Mouse (Mus musculus): Measurements from ENCODE around the gene Nop2. TPM values are rescaled to one million over a fixed set of nuclear protein-coding genes. Genes with fewer than 3 reads are reported as not detected.

The Nop2 gene
- polyA plus RNA-seq, 1 experiment from 2014 or later = 22.6 TPM

DNA sequence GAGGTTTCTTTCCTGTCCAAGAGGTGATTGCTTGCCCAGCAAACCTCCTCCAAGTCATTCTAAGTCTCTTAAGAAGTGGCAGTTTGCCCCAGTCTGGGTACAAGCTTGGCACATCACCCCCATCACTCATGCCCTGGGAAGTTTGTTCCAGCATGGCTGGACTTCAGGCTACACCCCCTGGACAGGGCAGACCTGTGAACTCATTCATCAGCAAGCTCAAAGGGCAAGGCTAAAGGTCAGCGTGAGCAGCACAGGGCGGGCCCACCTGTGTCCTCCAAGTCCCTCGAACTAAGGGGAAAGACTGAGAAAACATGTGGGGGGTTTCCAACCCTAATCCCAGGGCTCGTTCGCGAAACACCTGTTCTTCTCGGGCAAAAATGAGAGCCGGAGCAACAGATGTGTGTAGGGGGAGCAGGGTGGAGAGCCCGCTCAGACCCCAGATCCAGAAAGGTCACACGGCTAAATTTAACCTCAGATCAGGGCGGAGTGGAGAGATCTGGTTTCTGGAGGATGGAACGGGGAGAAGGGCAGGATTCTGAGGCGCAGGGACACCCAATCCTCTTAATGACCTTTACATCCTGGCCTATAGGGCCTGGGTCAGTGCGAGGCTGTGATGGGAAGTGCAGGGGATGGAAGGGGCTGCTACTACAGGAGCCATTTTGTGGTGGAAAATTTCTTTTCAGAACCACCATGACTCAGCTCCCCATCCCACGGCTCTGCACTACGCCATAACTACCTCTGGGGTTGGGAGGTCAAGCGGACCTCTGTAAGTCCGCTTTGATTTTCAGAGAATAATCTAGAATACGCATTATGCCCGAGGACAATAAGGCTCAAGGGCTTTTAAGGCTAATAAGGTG is 32.3 kb downstream of the Nop2 start:
- Histone ChIP-seq H3K27ac (ENCODE audit: low read depth, low read length) (peak overlapping the region; percentile 92), H3K4me2 (replicated peaks; ENCODE audit: low read depth) (peak overlapping the region; percentile 92), H3K4me1 (replicated peaks; ENCODE audit: control insufficient read depth, insufficient read depth, low read length) (peaks cover 12% of the 10 kb centered on the region; the same call in 1 of the 2 replicates), H3K27me3 (replicated peaks; ENCODE audit: control insufficient read depth, insufficient read depth, low read length) (no peaks in the 10 kb centered on the region), H3K36me3 (ENCODE audit: control insufficient read depth, insufficient read depth) (peaks cover 40% of the 10 kb centered on the region), H3K9me3 (ENCODE audit: control insufficient read depth) (no peaks in the 10 kb centered on the region), H3K9ac (ENCODE audit: low read depth, low read length) (peak overlapping the region; percentile 76), H3K4me3 (ENCODE audit: low read depth, low read length) (peak overlapping the region; percentile 84)
- 4% methylated on average over 20 of the region's 20 CpGs for WGBS
- no peak for TF ChIP-seq CTCF (IDR thresholded peaks at IDR 0.05; ENCODE audit: low read depth)
- no peak; the same call in 1 of the 2 replicates for ATAC-seq

DNA sequence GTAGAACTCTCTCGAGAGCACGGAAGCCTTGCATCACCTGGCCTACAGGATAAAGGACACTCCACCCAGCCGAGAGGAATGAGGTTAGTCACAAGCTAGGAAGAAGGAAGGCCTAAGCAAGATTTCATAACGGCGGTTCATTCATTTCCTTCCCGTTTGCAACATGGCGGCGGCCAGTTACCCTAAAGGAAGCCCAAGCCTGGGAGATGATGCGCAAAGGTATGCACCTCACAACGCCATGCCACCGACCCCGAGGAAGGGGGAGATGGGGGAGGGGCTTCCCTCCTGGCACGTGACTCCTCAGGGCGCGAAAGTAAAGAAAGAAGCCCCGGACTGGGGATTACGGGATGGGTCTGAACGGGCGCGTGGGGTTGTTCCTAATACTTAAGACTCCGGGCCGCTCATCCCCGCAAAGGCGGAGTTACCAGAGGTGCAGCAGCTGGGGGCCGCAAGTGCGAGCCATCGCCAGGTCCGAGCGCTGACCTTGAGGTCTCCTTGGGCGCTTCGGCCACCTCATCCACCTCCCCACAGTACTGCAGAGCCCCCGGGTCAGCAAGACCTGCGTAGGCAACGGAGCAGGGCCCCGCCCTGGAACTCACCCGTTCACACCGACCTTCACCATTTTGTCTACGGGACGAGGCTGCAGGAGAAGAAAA is 33.1 kb downstream of the Nop2 start:
- H3K36me3 ChIP-seq (ENCODE audit: control insufficient read depth, insufficient read depth) = peaks cover 40% of the 10 kb centered on the region

DNA sequence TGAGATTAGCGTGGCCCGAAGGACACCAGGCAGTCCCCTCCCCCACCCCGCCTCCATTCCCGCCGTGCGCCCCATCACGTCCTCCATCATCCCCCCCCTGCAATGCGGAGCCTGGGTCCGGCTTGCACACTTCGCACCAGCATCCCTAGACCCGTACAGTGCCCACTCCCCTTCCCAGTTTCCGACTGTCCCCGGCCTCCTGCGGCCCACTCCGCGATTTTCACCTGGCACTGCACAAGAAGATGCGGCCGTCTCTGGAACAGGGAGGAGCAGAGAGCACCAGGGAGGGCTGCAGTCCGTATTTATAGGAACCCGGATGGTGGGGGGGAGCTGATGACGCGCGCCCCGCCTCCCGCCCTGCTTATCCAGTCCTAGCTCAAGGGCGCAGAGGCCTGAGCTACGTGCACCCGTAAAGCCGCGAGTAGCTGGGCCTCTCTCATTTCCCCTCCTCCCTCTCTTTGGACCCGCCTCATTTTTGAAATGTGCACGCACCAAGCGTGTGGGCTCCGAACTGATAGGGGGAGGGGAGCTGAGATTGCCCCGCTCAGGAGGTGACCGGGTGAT is 33.7 kb downstream of the Nop2 start:
- H3K9me3 ChIP-seq (ENCODE audit: control insufficient read depth) = no peaks in the 10 kb centered on the region
- H3K4me1 ChIP-seq (replicated peaks; ENCODE audit: control insufficient read depth, insufficient read depth, low read length) = peaks cover 12% of the 10 kb centered on the region; the same call in 1 of the 2 replicates
- H3K4me3 ChIP-seq (ENCODE audit: low read depth, low read length) = peak overlapping the region; percentile 84
- peak; percentile 81 for ATAC-seq
- no peaks in the 10 kb centered on the region for H3K27me3 ChIP-seq (replicated peaks; ENCODE audit: control insufficient read depth, insufficient read depth, low read length)
- peak overlapping the region; percentile 76 for H3K9ac ChIP-seq (ENCODE audit: low read depth, low read length)
- H3K4me2 ChIP-seq (replicated peaks; ENCODE audit: low read depth) = peak overlapping the region; percentile 92
- under 1% methylated on average over 35 of the region's 36 CpGs for WGBS
- peaks cover 40% of the 10 kb centered on the region for H3K36me3 ChIP-seq (ENCODE audit: control insufficient read depth, insufficient read depth)
- no peak for TF ChIP-seq CTCF (IDR thresholded peaks at IDR 0.05; ENCODE audit: low read depth)
- H3K27ac ChIP-seq (ENCODE audit: low read depth, low read length) = peak overlapping the region; percentile 92

More for the DNA sequence above, 33.1 kb downstream of the Nop2 start:
- WGBS = under 1% methylated on average over 39 of the region's 39 CpGs
- H3K9ac ChIP-seq (ENCODE audit: low read depth, low read length) = peak overlapping the region; percentile 76
- no peaks in the 10 kb centered on the region for H3K9me3 ChIP-seq (ENCODE audit: control insufficient read depth)
- peak overlapping the region; percentile 92 for H3K4me2 ChIP-seq (replicated peaks; ENCODE audit: low read depth)
- peak overlapping the region; percentile 92 for H3K27ac ChIP-seq (ENCODE audit: low read depth, low read length)
- peaks cover 12% of the 10 kb centered on the region; the same call in 1 of the 2 replicates for H3K4me1 ChIP-seq (replicated peaks; ENCODE audit: control insufficient read depth, insufficient read depth, low read length)
- H3K27me3 ChIP-seq (replicated peaks; ENCODE audit: control insufficient read depth, insufficient read depth, low read length) = no peaks in the 10 kb centered on the region
- TF ChIP-seq CTCF (IDR thresholded peaks at IDR 0.05; ENCODE audit: low read depth) = no peak
- H3K4me3 ChIP-seq (ENCODE audit: low read depth, low read length) = peak overlapping the region; percentile 84
- ATAC-seq = peak; percentile 7; the same call in 1 of the 2 replicates

DNA sequence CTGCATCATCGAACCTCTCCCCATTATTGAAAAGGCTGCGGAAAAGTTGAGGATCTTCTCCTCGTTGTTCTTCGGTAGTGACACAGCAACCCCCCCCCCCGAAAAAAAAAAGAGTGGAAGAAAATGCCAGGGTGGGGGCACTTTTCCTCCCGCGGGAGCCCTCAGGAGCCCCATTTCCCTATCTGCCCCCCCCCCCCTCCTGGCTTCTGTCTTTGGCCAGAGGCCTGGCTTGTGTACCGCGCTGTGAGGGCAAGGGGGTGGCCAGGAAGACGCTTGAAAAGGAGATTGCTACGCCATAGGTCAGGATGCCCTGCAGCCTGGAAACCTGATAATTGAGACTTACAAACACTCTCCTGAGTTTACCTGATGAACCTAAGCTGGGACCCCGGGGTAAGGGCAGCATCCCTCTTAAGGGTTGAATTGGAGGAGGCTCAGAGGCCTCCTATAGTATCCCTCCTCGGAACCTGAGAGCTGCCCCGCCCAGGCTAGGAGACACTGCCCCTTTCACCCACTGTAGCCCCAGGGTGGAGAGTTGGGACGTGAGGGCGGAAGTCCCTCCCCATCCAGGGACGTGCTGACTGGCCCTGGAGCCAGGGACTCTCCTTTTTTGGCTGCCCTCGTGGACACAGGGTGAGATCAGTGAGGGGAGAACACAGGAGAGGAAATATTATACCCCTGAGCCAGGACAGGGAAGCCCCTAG is 34.5 kb downstream of the Nop2 start, which contains the start of gene Gapdh:
Gene Gapdh (minus strand): TSS at position 417 of the 701 bp plus-strand sequence.
- H3K4me1 ChIP-seq (replicated peaks; ENCODE audit: control insufficient read depth, insufficient read depth, low read length) = 0 out of 2 replicates have a peak, but pooled peaks cover 12% of the 10 kb centered on the region

DNA sequence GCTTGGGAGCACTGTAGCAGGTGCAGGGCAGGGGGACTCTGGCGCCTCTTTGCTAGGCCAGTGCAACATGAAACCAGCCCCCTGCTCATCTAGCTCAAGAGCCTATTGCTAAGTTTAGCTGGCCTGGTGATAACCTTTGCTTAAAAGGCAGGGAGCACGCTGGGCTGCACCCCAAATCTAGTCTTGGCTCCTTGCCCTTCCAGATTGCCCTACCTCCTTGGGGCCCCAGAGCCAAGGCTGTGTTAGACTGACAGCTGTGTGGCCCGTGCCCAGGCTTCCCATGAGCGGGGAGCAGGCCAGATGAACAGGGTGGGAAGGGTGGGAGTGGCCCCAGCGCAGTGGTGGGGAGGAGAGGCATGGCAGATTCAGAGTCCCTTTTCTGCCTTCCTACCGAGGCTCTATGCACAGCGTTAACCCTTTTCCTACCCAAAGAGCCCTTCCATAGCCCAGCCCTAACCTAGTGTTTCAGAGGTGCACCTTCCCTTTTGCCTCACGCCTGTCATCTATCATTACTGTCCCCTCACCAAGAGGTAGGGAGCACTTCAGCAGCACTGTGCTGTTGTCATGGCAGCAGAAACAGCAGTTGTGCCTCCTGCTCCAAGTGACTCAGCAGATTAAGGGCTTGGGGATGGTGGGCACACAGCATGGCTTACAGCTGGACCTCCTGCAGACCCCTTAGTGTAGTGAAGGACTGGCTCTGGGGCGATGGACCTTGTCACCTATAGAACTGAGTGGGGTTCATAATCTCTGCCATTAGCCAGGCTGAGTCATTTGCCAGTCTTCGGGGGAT is 35.3 kb downstream of the Nop2 start:
- peak; percentile 17 for ATAC-seq
- no peaks in the 10 kb centered on the region for H3K9me3 ChIP-seq (ENCODE audit: control insufficient read depth)
- TF ChIP-seq CTCF (IDR thresholded peaks at IDR 0.05; ENCODE audit: low read depth) = no peak
- peak overlapping the region; percentile 76 for H3K9ac ChIP-seq (ENCODE audit: low read depth, low read length)
- peak overlapping the region; percentile 92 for H3K4me2 ChIP-seq (replicated peaks; ENCODE audit: low read depth)
- WGBS = 7% methylated on average over 10 of the region's 10 CpGs
- peaks cover 44% of the 10 kb centered on the region for H3K36me3 ChIP-seq (ENCODE audit: control insufficient read depth, insufficient read depth)
- H3K27me3 ChIP-seq (replicated peaks; ENCODE audit: control insufficient read depth, insufficient read depth, low read length) = no peaks in the 10 kb centered on the region
- H3K27ac ChIP-seq (ENCODE audit: low read depth, low read length) = peak overlapping the region; percentile 92
- peak overlapping the region; percentile 84 for H3K4me3 ChIP-seq (ENCODE audit: low read depth, low read length)
- 0 out of 2 replicates have a peak, but pooled peaks cover 12% of the 10 kb centered on the region for H3K4me1 ChIP-seq (replicated peaks; ENCODE audit: control insufficient read depth, insufficient read depth, low read length)

More for the DNA sequence above, 34.5 kb downstream of the Nop2 start, which contains the start of gene Gapdh:
- H3K9ac ChIP-seq (ENCODE audit: low read depth, low read length) = peak within 1 kb of the TSS; percentile 76
- WGBS = under 1% methylated on average over 18 of the region's 18 CpGs
- peaks cover 40% of the 10 kb centered on the region for H3K36me3 ChIP-seq (ENCODE audit: control insufficient read depth, insufficient read depth)
- no peak for TF ChIP-seq CTCF (IDR thresholded peaks at IDR 0.05; ENCODE audit: low read depth)
- peak; percentile 41 for ATAC-seq
- H3K27me3 ChIP-seq (replicated peaks; ENCODE audit: control insufficient read depth, insufficient read depth, low read length) = no peaks in the 10 kb centered on the region
- H3K27ac ChIP-seq (ENCODE audit: low read depth, low read length) = peak within 1 kb of the TSS; percentile 92
- peak within 1 kb of the TSS; percentile 84 for H3K4me3 ChIP-seq (ENCODE audit: low read depth, low read length)
- H3K4me2 ChIP-seq (replicated peaks; ENCODE audit: low read depth) = peak within 1 kb of the TSS; percentile 92
- H3K9me3 ChIP-seq (ENCODE audit: control insufficient read depth) = no peaks in the 10 kb centered on the region
